Mouse (Mus musculus) embryo, embryonic 10 days (tissue): ENCODE data around the gene Skap1.

ENCODE experiments used
- DNase-seq: peaks from one replicate; pipeline ENCODE4 v3.0.0-alpha.2; 2015; ENCODE audit warnings: low spot score

The Skap1 gene

GRCm38 (mm10) chr11:96560229-96560628, 95.8 kb downstream of the Skap1 start:
- DNase-seq, result no peak

DNA sequence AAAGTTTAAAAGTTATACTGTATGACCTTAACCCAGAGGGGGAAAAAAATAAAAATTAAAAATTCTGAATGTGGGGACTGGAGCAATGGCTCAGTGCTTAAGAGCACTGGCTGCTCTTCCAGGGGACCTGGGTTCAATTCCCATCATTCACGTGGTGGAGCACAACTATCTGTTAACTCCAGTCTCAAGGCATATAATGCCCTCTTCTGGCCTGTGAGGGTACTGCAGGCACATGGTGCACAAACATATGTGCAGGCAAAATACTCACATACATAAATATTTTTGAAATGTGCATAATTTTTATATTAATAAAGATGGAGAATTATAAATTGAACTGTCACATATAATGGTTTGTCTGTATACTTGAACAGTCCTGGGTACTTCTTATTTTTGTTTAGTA, 99.7 kb downstream of the Skap1 start:
- DNase-seq, result no peak

DNA sequence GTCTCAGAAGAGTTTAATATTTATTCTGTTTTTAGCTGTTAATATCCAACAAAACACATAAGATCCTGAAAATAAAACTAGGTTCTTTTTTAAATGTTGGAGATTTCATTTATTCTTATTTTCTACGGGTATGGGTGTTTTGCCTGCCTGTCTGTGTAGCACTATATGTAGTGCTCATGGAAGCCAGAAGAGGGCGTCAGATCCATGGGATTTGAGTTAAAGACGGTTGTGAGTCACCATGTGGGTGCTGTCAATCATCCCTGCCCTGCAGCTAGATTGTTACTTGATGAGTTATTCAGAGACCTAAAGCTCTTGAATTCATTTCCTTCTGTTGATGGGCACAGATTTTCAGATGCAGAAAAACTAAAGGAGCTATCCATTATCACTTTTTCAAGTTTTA, 108.1 kb downstream of the Skap1 start:
- DNase-seq, result no peak

- DNase-seq, result peak; percentile 68
These were observed 112.4 kb downstream of the Skap1 start for GRCm38 (mm10) chr11:96576491-96577427.

- DNase-seq, result peak; percentile 92
These were observed 114.3 kb downstream of the Skap1 start for GRCm38 (mm10) chr11:96578551-96579283.

- DNase-seq, result peak; percentile 71
These were observed 117.4 kb downstream of the Skap1 start for GRCm38 (mm10) chr11:96581604-96582384.

DNA sequence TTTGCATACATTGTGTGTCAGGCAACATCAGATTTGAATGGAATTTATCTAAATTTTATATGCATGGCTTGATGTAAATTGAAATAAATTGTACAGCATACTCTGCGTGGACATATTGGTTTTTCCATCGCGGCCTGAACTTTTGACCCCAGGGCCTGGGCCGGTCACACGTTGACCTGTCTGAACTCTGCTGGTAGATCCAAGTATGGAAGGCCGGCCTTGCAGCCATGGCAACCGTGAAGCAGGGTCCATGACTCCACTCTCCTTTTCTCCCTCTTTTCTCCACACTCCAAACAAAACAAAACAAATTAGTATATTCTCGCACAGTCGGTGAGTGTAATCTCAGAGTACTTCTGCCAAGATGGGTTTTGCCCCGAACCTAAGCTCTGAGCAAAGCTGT, 118.2 kb downstream of the Skap1 start:
- peak; percentile 90 for DNase-seq

- no peak for DNase-seq
These were observed 125.4 kb downstream of the Skap1 start for GRCm38 (mm10) chr11:96589828-96590227.

GRCm38 (mm10) chr11:96595890-96596289, 131.5 kb downstream of the Skap1 start:
- DNase-seq, result no peak

DNA sequence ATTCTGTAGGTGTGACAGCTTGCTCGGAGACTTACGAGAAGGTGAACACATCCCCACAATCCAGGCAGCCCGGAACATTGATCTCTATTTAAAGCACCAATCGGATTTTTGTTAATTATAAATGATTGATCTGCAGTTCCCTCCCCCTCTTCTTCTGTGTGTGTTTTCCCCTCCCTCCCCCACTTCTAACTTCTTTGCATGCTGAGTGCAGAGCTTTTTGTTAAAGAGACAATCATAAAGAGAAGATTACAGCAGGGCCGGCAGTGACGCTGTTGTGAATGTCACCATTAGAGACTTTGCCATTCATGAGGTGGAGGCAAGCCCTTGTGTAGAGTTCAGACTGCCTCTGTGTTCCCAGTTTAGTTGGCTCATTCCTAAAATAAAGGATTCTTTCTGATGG, 131.9 kb downstream of the Skap1 start:
- DNase-seq, result no peak

DNA sequence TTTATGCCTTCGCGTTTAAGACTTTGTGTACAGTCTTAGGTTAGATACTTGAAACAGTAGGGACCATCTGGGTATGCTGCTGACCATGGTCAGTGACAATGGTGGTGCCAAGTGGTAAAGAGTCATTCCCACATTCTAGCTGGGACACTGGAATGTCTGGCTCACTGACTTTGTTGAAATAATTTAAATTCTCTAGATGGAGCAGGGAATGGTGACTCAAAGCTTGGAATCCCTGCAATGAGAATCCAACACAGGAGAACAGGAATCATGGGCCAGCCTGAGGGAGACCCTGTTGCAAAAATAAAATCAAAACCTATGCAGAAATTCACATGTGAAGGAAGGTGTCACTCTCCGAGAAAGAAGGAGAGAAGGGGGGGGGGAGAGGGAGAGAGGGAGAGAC, 138.4 kb downstream of the Skap1 start:
- DNase-seq, result no peak

DNA sequence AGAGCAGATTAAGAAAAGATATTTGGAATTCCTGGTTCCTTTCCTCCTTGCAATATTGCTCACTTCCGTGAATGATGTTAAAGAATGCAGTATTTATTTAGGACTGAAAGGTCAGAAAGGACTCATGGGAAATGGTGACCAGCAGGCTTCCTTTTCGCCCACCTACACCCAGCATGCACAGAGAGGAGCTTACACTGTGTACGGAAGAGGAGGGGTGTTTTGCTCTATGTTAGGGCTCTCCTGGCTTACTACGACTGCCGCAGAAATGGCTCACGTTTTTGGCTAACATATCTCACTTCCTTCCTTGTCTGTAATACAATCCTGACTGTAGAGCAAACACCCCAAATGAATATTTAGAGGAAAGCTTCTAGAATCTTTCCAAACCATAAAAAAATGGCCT, 139.9 kb downstream of the Skap1 start:
- DNase-seq, result no peak

DNA sequence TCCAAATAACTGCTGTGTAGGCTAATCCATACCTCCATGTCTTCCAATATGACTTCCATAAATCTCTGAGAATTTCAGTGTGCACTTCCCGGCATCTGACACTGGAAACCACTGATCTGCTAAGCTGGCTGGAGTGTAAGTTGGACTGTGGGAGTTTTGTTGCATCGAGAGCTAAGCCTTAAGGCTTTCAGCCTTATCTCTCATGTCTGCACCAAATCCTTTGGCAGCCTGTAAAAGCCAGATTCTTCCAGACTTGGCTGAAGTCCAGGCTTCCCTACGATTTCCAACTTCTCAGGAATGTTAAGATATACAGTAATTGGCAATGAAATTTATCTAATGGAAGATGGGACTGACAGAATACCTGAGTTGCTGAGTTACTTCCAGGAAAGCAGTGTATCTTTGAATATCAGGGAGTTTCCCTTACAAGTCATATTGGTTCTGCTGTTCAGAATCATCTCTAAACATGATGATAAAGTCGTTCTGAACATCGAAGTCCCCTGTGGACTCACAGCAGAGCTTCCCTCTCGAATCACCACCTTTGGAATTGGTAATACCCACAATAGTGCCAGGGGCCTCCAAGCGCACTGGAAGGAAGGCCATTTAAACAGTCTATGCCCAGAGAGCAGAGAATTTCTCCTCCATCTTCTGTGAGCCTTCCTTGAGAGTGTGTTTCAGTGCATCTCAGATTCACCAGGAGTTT, 140.5 kb downstream of the Skap1 start:
- DNase-seq, result no peak

DNA sequence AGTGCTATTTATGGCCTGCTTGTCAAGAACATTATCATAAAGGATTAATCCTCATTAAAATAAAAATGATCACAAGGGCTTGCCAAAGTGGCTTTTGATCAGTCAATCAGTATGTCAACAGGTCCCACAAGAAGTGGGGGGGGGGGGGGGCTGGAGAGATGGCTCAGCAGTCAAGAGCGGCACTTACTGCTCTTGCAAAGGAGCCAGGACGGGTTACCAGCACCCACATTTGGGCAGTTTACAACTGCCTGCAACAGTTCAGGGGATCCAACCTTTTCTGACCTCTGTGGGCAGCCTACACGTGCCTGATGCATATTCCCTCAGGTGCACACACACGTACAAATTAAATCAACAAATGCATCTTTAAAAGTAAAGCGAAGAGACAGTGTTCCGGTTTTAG, 141.1 kb downstream of the Skap1 start:
- DNase-seq, result no peak

DNA sequence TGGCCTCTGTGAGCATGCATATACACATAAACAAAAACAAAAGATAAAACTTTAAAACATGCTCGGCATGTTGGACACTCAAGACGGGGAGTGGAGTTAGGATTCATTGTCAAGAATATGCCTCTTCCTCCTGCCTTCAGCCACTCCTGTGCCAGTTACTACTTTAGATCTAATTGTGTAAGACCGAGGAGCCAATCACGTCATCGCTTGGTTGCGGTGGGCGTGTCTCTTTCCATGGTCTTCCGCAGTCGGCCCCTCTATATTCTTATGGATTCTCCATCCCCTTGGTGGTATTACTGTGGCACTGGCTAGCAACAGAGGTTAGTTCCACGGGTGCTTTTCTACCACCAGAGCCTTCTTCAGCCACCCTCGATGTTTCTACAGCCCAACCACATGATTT, 148.2 kb downstream of the Skap1 start:
- no peak for DNase-seq

DNA sequence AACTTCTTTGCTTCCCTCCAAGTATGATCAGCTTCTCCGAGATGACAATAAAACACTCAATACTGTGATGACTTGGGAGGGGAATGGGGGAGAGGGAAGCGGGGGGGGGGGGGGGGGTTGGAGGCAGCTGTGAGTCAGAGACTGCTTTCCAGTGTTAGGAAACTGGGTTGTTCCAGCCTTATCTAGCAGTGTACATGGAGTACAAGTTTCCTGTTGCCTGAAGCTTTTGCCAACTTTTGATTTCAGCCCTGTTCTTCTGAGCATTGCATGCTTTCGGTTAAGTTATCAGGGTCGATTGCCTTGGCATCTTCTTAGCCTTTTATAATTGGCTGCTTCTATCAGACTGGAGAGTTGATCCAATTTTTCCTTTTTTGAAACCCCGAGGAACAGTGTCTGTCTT, 152.4 kb downstream of the Skap1 start:
- DNase-seq, result no peak

- DNase-seq, result no peak
These were observed 154.5 kb downstream of the Skap1 start for GRCm38 (mm10) chr11:96618789-96619445.

DNA sequence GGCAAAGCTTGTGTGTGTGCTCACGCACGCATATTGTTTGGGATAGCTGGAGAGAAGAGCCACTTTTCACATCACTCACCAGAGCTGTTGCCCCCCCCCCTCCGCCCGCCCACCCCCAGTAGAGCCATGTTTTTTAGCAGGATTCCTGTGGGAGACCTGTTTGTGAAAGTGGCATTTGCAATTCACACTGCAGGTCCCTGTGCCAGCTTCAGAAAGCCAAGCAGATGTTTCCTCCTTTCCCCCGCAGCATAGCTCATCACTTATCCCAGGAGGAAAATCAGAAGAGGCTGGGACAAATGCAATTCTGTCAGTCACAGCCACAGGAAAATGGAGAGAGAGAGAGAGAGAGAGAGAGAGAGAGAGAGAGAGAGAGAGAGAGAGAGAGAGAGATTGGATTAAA, 155.2 kb downstream of the Skap1 start:
- no peak for DNase-seq

DNA sequence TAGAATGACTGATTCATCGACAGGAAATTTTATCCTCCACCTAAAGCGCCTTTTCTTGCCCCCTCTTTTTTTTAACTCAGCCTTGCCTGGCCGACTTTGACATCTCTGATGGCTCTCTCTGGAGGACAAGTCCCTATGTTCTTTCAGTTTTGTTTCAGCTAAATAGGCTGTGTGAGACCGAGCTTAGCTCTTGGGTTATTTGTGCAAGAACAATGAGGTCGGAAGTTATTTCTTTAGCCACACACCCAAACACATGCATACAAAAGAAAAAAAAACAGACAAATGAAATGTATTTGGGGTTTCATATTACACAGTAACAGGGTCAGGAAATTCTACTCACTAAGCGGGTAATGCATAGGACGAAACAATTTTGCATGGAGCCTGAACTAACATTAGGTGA, 155.6 kb downstream of the Skap1 start:
- no peak for DNase-seq

GRCm38 (mm10) chr11:96620660-96621059, 156.3 kb downstream of the Skap1 start:
- peak; percentile 46 for DNase-seq

DNA sequence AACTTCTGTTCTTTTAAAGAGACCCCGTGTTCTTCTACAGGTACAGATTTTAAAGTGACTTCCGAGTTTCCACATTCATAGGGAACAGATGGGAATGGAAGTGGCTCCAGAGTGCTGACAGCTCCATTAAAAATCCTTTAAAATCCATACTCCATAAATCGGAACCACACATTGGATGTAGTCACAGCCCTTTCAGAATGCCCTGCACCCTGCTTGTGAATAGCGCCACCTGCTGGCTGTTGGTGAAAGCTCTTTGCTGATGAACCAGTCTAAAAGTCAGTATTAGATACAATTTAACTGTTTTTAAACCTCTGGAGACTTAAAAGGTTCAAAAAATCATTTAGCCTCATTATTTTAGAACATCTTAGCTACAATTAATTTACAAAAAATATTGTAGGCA, 156.8 kb downstream of the Skap1 start:
- DNase-seq, result peak; percentile 94
